Mouse (Mus musculus): ENCODE data around the gene 1300017J02Rik. TPM values are rescaled to one million over a fixed set of nuclear protein-coding genes. Genes with fewer than 3 reads are reported as not detected.

1300017J02Rik gene
- polyA plus RNA-seq, 1 experiment, result 2.6 TPM

DNA sequence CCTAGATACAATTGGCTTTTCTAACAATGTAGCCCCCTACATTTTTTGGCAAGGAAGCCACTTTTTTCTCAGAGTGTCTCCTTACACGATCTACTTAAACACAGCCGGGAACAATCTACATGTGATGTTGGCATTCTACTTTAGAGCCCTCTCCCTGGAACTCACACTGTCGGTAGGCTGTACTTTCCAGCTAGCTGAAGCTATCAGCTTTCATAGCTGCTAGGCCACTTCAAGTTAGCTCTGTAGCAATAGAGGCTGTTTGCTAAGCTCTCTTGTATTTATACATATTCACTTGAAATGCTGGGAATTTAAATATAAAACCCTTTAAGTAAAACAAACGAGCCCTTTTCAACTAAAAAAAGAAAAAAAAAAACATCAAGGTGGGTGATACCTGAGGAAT is 2.6 kb downstream of the 1300017J02Rik start:
- TF ChIP-seq CTCF (IDR thresholded peaks at IDR 0.05; ENCODE audit: low read depth, low read length) (no peak), POLR2A (IDR thresholded peaks at IDR 0.05; ENCODE audit: insufficient read depth, low read length) (no peak), EP300 (IDR thresholded peaks at IDR 0.05; ENCODE audit: insufficient read depth, low read depth, low read length) (no peak)
- no peak overlapping the region for H3K27ac ChIP-seq (ENCODE audit: insufficient read depth, low read length)
- no peaks in the 10 kb centered on the region for H3K27me3 ChIP-seq (ENCODE audit: control insufficient read depth, insufficient read depth, low read length, poor library complexity, severe bottlenecking)

DNA sequence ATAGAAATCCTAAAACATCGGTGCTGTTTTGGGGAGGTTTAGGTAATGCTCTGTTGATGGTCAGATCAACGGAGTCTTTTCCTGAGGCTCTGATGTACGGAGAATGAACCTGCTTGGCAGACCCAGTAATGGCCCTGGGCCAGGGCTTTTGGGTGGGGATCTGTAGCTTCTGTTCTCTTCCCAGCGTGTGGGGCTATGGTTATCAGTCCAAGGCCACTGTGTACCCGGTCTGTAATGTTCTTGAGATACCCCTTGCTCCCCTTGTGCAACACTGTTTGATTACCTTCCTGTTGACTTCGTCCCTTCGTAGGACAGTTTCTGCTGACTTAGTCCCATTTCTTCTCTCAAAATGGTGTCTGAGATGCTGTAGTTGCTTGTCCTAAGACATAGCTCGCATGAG is 3.8 kb downstream of the 1300017J02Rik start:
- no peaks in the 10 kb centered on the region for H3K4me1 ChIP-seq (ENCODE audit: control insufficient read depth, insufficient read depth, low read length)
- H3K9me3 ChIP-seq (replicated peaks; ENCODE audit: control insufficient read depth, insufficient read depth, low read length, poor library complexity, severe bottlenecking), result no peaks in the 10 kb centered on the region
- H3K4me3 ChIP-seq (ENCODE audit: low read depth, low read length), result no peak overlapping the region
- no peak overlapping the region for H3K9ac ChIP-seq (ENCODE audit: low read depth, poor library complexity, severe bottlenecking)
- H3K36me3 ChIP-seq (ENCODE audit: control insufficient read depth, insufficient read depth, low read length, poor library complexity, severe bottlenecking), result no peaks in the 10 kb centered on the region
- TF ChIP-seq CTCF (IDR thresholded peaks at IDR 0.05; ENCODE audit: low read depth, low read length), result no peak
- TF ChIP-seq EP300 (IDR thresholded peaks at IDR 0.05; ENCODE audit: insufficient read depth, low read depth, low read length), result no peak
- TF ChIP-seq POLR2A (IDR thresholded peaks at IDR 0.05; ENCODE audit: insufficient read depth, low read length), result no peak
- H3K27me3 ChIP-seq (ENCODE audit: control insufficient read depth, insufficient read depth, low read length, poor library complexity, severe bottlenecking), result no peaks in the 10 kb centered on the region
- H3K27ac ChIP-seq (ENCODE audit: insufficient read depth, low read length), result no peak overlapping the region

More for the DNA sequence above, 2.6 kb downstream of the 1300017J02Rik start:
- H3K4me3 ChIP-seq (ENCODE audit: low read depth, low read length), result no peak overlapping the region
- H3K36me3 ChIP-seq (ENCODE audit: control insufficient read depth, insufficient read depth, low read length, poor library complexity, severe bottlenecking), result peaks cover 9% of the 10 kb centered on the region
- no peaks in the 10 kb centered on the region for H3K9me3 ChIP-seq (replicated peaks; ENCODE audit: control insufficient read depth, insufficient read depth, low read length, poor library complexity, severe bottlenecking)
- no peak overlapping the region for H3K9ac ChIP-seq (ENCODE audit: low read depth, poor library complexity, severe bottlenecking)
- H3K4me1 ChIP-seq (ENCODE audit: control insufficient read depth, insufficient read depth, low read length), result peaks cover 2% of the 10 kb centered on the region

DNA sequence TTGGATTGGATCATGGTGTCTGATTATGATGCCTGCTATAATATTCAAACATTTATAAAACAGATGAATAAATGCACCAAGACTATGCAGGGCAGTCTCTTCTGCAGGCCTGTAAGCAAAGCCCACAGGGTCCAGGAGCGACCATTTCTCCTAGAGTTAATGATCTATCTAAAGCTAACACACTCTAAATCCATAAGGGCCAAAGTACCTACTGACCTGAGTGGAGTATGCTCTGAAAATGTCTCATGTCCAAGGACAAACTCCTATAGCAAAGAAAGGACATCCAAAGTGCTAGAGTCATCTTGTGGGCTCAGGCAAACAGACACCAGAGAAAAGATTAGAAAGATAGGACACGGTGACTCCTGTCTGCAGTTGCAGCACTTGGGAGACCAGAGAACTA is 10.4 kb downstream of the 1300017J02Rik start:
- Histone ChIP-seq H3K27me3 (ENCODE audit: control insufficient read depth, insufficient read depth, low read length, poor library complexity, severe bottlenecking) (no peaks in the 10 kb centered on the region), H3K9me3 (replicated peaks; ENCODE audit: control insufficient read depth, insufficient read depth, low read length, poor library complexity, severe bottlenecking) (no peaks in the 10 kb centered on the region), H3K27ac (ENCODE audit: insufficient read depth, low read length) (no peak overlapping the region), H3K4me3 (ENCODE audit: low read depth, low read length) (no peak overlapping the region), H3K9ac (ENCODE audit: low read depth, poor library complexity, severe bottlenecking) (no peak overlapping the region), H3K4me1 (ENCODE audit: control insufficient read depth, insufficient read depth, low read length) (no peaks in the 10 kb centered on the region), H3K36me3 (ENCODE audit: control insufficient read depth, insufficient read depth, low read length, poor library complexity, severe bottlenecking) (no peaks in the 10 kb centered on the region)
- TF ChIP-seq POLR2A (IDR thresholded peaks at IDR 0.05; ENCODE audit: insufficient read depth, low read length) (no peak), CTCF (IDR thresholded peaks at IDR 0.05; ENCODE audit: low read depth, low read length) (no peak)

DNA sequence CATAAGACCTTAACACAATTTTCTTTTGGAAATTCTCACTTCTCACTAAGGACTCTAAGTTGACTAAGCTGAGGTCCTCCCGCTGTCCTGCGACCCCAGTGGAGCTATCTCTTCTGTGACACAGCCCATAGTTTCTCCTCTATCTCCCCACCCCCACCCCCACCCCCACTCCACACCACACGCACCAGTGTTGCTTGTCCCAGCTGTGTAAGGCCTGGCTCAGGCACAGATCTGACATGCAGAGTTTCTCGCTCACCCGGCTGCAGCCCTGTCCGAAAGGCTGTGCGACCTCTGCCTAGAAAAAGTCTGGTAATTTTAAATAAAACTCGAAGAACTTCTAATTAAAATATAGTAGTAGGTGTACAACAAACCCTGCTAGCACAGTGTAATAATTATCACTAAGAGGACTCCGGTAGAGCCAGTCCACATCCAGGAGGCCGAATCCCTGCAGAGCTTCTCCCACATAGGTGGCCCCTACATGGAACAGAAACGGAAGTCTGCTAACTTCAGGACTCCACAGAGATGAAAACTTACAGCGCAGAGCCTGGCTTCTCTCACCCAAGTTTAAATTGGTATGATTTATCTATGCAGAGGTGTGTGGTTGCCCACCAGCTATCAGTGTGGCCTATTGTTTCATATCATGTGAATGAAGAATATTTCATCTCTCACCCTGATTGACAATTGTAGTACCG is 16.2 kb downstream of the 1300017J02Rik start:
- 0 out of 2 replicates have a peak overlapping the region, but pooled peaks have one; percentile 12 for H3K4me3 ChIP-seq (ENCODE audit: low read depth, low read length)
- TF ChIP-seq CTCF (IDR thresholded peaks at IDR 0.05; ENCODE audit: low read depth, low read length), result no peak

DNA sequence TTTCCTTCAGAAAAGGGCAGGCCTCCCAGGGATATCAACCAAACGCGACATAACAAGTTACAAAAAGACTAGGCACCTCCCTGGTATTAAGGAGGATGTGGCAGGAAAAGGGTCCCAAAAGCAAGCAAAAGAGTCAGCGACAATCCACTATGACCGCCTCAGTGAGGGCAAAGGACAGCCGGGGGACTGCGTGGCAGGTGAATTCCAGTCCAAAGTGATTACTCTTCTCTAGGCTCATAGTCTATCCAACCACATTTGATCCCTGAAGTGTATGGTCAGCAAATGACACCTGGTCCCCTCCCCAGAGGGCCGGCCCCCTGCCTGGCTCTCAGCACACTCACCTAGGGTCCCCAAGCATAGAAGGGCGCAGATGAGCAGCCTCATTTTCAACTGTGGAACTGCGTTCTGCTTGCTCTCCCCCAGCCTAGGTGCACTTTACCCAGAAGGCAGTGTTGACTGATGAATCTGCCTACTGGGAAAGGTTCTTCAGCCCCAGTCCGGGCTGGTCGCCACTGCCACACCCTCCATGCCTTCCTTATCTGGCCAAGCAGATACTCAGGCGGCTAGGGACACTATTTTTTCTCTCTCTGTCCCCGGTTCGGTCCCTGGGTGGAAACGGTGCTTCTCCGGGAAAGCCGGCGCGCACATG is 16.9 kb downstream of the 1300017J02Rik start:
- peak overlapping the region; percentile 16; the same call in 1 of the 2 replicates for H3K9ac ChIP-seq (ENCODE audit: low read depth, poor library complexity, severe bottlenecking)
- TF ChIP-seq CTCF (IDR thresholded peaks at IDR 0.05; ENCODE audit: low read depth, low read length), result no peak
- TF ChIP-seq POLR2A (IDR thresholded peaks at IDR 0.05; ENCODE audit: insufficient read depth, low read length), result no peak
- TF ChIP-seq EP300 (IDR thresholded peaks at IDR 0.05; ENCODE audit: insufficient read depth, low read depth, low read length), result no peak
- H3K27ac ChIP-seq (ENCODE audit: insufficient read depth, low read length), result no peak overlapping the region
- H3K4me3 ChIP-seq (ENCODE audit: low read depth, low read length), result peak overlapping the region; percentile 12; the same call in 1 of the 2 replicates
- H3K4me1 ChIP-seq (ENCODE audit: control insufficient read depth, insufficient read depth, low read length), result no peaks in the 10 kb centered on the region
- H3K27me3 ChIP-seq (ENCODE audit: control insufficient read depth, insufficient read depth, low read length, poor library complexity, severe bottlenecking), result no peaks in the 10 kb centered on the region
- H3K36me3 ChIP-seq (ENCODE audit: control insufficient read depth, insufficient read depth, low read length, poor library complexity, severe bottlenecking), result no peaks in the 10 kb centered on the region
- H3K9me3 ChIP-seq (replicated peaks; ENCODE audit: control insufficient read depth, insufficient read depth, low read length, poor library complexity, severe bottlenecking), result no peaks in the 10 kb centered on the region

More for the DNA sequence above, 16.2 kb downstream of the 1300017J02Rik start:
- no peaks in the 10 kb centered on the region for H3K27me3 ChIP-seq (ENCODE audit: control insufficient read depth, insufficient read depth, low read length, poor library complexity, severe bottlenecking)
- no peak overlapping the region for H3K27ac ChIP-seq (ENCODE audit: insufficient read depth, low read length)
- no peaks in the 10 kb centered on the region for H3K9me3 ChIP-seq (replicated peaks; ENCODE audit: control insufficient read depth, insufficient read depth, low read length, poor library complexity, severe bottlenecking)
- no peaks in the 10 kb centered on the region for H3K36me3 ChIP-seq (ENCODE audit: control insufficient read depth, insufficient read depth, low read length, poor library complexity, severe bottlenecking)
- H3K9ac ChIP-seq (ENCODE audit: low read depth, poor library complexity, severe bottlenecking), result peak overlapping the region; percentile 16; the same call in 1 of the 2 replicates
- H3K4me1 ChIP-seq (ENCODE audit: control insufficient read depth, insufficient read depth, low read length), result no peaks in the 10 kb centered on the region

DNA sequence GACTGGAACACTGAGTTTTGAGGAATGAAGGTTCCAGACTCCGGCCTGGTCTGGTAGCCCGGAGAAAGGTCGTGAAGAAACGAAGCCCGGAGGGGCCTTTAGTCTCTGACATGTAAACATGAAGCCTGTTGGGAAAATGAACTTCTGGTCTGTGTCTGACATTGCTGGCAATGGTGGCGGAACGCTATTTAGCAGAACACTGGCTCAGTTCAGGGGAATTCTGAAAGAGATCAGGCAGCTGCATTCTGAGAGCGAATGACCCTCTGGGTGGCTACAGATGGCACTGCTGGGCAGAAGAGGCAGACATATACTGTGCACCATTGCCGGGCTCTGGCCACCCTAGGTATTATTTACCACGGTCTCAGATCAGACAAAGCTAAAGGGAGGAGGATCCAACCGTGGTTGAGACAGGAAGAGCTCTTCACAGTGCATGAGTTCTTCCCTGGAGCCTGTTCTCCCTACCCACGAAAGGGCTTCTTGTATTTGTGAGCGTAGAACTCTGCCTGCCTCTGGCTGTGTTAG is 17.9 kb downstream of the 1300017J02Rik start:
- Histone ChIP-seq H3K4me3 (ENCODE audit: low read depth, low read length) (no peak overlapping the region), H3K36me3 (ENCODE audit: control insufficient read depth, insufficient read depth, low read length, poor library complexity, severe bottlenecking) (no peaks in the 10 kb centered on the region), H3K4me1 (ENCODE audit: control insufficient read depth, insufficient read depth, low read length) (no peaks in the 10 kb centered on the region), H3K9me3 (replicated peaks; ENCODE audit: control insufficient read depth, insufficient read depth, low read length, poor library complexity, severe bottlenecking) (no peaks in the 10 kb centered on the region), H3K27me3 (ENCODE audit: control insufficient read depth, insufficient read depth, low read length, poor library complexity, severe bottlenecking) (no peaks in the 10 kb centered on the region), H3K27ac (ENCODE audit: insufficient read depth, low read length) (no peak overlapping the region), H3K9ac (ENCODE audit: low read depth, poor library complexity, severe bottlenecking) (no peak overlapping the region)
- no peak for TF ChIP-seq EP300 (IDR thresholded peaks at IDR 0.05; ENCODE audit: insufficient read depth, low read depth, low read length)
- TF ChIP-seq CTCF (IDR thresholded peaks at IDR 0.05; ENCODE audit: low read depth, low read length), result no peak
- no peak for TF ChIP-seq POLR2A (IDR thresholded peaks at IDR 0.05; ENCODE audit: insufficient read depth, low read length)

All from ES-Bruce4 (cell line).